Mouse (Mus musculus) left cerebral cortex, postnatal 36 days (tissue): ENCODE measurements around the gene Mrps23. TPM values are rescaled to one million over a fixed set of nuclear protein-coding genes. Genes with fewer than 3 reads are reported as not detected.

Source experiments
- DNase-seq, 2 experiments: peaks; one replicate each; pipeline ENCODE4 v3.0.0; 2021 to 2022; ENCODE audit warnings: low spot score in 2 of 2, mixed read lengths in 1 of 2
- intact Hi-C: fragments of 180-260 bp; cut with DNase I; formaldehyde crosslinking; loops from one replicate; pipeline ENCODE4 v1.15.1; 2025
- total RNA-seq, 2 experiments: library from RNA; stranded (reverse); gene quantifications; 2 replicates each; pipeline ENCODE4 v1.2.3; 2021

The Mrps23 gene
- total RNA-seq, 2 experiments from 2014 or later = 59.5 to 71.0 TPM

DNA sequence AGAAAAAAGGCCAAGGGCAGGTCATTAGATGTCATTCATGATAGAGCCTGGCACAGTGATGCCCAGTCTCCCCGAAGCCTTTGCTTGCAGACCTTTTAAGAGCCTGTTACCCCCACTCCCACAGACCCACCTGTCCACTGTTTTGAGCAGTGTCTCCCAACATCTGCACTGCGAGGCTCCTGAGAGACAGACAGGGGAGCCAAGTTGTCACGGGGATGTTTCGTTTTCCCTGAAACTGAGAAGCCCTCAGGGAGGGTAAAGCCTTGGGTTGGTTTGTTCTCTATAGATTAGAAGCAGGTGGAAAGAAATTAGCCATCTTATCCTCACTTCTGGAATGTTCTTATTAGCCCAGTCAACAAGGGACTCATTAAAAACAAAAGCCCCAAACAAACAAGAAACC, 30.6 kb downstream of the Mrps23 start:
- no peak for DNase-seq
- intact Hi-C loops = no loop called here

GRCm38 (mm10) chr11:88235221-88236203, 31.3 kb downstream of the Mrps23 start:
- peak in 1 of 2 experiments; percentile 25 for DNase-seq
- intact Hi-C loops = no loop called here

DNA sequence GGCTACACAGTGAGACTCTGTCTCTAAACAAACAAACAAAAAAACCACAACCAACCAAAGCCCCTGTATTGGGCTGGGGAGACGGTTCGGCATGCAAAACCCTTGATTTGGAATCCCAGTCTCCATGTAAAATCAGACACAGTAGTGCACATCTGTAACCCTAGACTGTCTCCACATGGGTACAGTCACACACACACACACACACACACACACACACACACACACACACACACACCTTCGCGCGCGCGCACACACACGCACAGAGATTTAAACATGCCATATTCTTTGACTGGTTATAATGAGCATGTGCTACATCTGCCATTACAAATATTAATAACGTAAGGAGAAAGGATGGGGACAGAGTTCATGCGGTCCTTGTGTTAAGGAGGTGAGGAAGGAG, 36.1 kb downstream of the Mrps23 start:
- DNase-seq = no peak
- intact Hi-C loops = no loop called here

DNA sequence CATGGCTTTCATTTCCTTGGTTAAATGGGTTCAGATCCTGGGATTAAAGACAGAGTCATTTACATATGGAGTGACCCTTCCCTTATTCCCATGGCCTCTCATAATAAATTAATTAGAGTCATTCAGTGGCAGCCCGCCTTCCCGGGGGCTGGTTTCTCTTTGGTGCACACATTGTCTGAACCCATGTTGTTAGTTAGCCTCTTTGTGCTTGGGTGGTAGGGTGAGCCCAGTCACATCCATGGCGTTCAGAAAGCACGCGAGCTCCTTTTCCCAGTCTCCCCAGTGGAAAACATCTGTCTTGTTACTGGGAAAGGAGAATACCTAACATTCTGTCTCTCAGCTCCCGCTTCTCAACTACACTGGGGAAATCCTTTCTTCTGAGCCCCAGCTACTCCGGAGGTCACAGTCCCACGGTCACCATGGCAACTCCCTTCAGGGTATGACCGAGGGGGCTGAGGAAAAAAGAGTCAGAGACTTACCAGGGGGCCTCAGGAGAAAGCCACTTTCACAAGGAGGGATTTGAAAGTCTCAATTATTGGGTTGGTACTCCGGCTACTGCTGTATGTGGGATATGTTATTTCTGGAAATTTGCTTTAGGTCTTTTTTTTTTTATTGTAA, 36.7 kb downstream of the Mrps23 start:
- intact Hi-C loops = no loop called here
- DNase-seq = no peak

GRCm38 (mm10) chr11:88241468-88242301, 37.5 kb downstream of the Mrps23 start:
- DNase-seq = no peak
- intact Hi-C loops = no loop called here

DNA sequence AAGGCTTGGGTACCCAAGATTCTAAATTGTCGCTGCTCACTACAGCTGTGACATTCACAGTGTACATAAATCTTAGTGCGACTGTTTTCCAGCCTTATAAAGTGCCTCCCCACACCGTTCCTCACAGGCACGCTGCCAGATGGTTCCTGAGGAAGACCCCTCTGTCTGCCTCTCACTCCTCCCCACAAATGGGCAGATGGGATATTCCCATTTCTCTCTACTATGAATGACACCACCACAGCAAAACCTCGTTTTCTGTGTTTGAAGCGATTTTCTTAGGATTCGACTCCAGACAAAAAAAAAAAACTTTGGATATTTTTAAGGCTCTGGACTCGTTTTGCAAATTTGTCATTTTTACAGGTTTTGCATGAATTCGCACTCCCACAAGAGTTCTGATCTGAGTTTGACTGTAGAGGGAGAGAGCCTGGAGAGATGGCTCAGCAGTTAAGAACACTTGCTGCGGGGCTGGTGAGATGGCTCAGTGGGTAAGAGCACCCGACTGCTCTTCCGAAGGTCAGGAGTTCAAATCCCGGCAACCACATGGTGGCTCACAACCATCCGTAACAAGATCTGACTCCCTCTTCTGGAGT, 41.5 kb downstream of the Mrps23 start:
- intact Hi-C loops = no loop called here
- DNase-seq = peak; percentile 44 to 46

DNA sequence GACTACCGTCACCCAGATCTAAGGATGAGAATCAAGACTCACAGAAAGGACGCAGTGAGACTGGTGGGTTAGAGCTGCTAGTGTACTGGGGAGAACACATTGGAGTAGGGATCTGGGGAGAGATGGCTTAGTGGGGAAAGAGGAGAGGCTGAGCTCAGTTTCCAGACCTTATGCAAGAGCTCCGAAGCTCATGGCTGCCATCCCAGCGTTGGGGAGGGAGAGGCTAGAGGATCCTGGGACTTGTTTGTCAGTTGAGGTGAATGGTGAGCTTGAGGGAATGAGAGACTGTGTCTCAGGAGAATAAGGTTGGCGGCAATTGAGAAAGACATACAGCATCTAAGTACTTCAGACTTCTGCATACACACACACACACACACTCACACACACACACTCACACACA, 44.4 kb downstream of the Mrps23 start:
- intact Hi-C loops = no loop called here
- no peak for DNase-seq

- intact Hi-C loops = loop anchor here (5.0 kb wide), 2 partner anchors 162 to 477 kb away; no protein-coding TSS in a partner anchor
- no peak for DNase-seq
These were observed 46.4 kb downstream of the Mrps23 start for GRCm38 (mm10) chr11:88250568-88250967.

- DNase-seq = no peak
- intact Hi-C loops = loop anchor here (5.0 kb wide), 2 partner anchors 161 to 476 kb away; no protein-coding TSS in a partner anchor
These were observed 47.1 kb downstream of the Mrps23 start for GRCm38 (mm10) chr11:88251295-88251694.

DNA sequence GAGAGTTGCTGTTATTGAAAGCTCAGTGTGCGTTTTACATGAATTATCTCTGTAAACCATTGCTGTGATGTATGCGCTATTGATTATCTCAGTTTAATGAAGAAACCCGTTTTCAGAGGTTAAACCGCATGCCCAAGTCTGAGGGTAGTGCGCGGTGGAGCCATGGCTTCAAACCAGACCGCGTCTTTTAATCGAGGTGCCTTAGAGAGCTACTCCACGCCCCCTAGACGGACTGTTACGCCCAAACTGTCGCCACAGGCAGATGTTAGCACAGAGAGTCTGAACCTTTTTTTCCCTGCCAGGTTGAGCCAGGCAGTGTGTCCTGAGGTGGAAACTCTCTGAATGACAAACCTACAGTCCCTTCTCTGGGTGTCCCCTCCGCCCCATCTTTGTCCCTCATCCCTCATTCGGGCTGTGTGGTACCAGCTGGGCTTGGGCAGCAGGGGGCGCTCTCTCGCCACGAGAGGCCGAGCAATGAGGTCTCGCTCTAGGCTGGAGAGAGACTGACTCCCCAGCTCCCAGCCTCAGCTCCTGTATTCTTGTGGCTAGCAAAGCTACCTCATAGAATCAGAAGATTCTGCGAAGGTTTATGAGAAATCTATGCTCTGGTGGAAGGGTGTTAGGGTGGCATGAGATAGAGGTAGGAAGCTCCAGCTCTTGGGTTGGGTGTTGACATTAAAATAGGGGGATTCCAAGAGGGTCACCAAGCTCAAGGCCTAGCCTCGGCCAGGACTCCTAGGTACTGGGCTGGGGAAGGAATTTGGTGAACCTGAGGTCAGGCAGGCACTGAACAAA, 48.0 kb downstream of the Mrps23 start:
- DNase-seq = peak; percentile 79 to 80
- intact Hi-C loops = loop anchor here (2.0 to 5.0 kb wide), 3 partner anchors 160 to 571 kb away; no protein-coding TSS in a partner anchor

- intact Hi-C loops = loop anchor here (2.0 to 5.0 kb wide), 3 partner anchors 159 to 570 kb away; no protein-coding TSS in a partner anchor
- no peak for DNase-seq
These were observed 48.8 kb downstream of the Mrps23 start for GRCm38 (mm10) chr11:88252767-88253513.

- intact Hi-C loops = loop anchor here (2.0 to 5.0 kb wide), 3 partner anchors 159 to 569 kb away; no protein-coding TSS in a partner anchor
These were observed 49.5 kb downstream of the Mrps23 start for GRCm38 (mm10) chr11:88253514-88254167.

GRCm38 (mm10) chr11:88257700-88258099, 53.5 kb downstream of the Mrps23 start:
- DNase-seq = no peak
- intact Hi-C loops = no loop called here

More at GRCm38 (mm10) chr11:88253514-88254167, 49.5 kb downstream of the Mrps23 start:
- no peak for DNase-seq

- intact Hi-C loops = no loop called here
- no peak for DNase-seq
These were observed 54.0 kb downstream of the Mrps23 start for GRCm38 (mm10) chr11:88258212-88258611.

DNA sequence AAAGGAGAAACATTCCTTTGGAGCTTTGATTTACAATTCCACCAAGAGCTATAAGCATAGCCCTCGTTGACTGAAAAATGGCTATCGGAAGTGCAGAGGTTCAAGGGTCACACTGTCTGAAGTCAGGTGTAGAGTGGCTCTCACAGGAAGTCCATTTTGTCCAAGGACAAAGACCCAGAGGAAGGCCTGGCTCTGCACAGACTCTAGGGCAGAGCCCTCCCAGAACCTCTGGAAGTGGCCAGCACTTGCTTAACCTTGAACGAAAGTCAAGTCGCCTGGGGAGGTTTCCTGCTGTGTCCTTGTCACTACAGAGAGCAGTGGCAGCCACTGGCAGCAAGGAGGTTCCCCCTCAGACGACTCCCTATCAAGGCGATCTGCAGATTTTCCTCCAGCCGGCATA, 56.3 kb downstream of the Mrps23 start:
- intact Hi-C loops = no loop called here
- DNase-seq = no peak
